Mouse (Mus musculus): Measurements from ENCODE around the gene Nrros. TPM values are rescaled to one million over a fixed set of nuclear protein-coding genes. Genes with fewer than 3 reads are reported as not detected.

Gene Nrros
- polyA plus RNA-seq, 1 experiment from 2014 or later = 22.6 TPM

DNA sequence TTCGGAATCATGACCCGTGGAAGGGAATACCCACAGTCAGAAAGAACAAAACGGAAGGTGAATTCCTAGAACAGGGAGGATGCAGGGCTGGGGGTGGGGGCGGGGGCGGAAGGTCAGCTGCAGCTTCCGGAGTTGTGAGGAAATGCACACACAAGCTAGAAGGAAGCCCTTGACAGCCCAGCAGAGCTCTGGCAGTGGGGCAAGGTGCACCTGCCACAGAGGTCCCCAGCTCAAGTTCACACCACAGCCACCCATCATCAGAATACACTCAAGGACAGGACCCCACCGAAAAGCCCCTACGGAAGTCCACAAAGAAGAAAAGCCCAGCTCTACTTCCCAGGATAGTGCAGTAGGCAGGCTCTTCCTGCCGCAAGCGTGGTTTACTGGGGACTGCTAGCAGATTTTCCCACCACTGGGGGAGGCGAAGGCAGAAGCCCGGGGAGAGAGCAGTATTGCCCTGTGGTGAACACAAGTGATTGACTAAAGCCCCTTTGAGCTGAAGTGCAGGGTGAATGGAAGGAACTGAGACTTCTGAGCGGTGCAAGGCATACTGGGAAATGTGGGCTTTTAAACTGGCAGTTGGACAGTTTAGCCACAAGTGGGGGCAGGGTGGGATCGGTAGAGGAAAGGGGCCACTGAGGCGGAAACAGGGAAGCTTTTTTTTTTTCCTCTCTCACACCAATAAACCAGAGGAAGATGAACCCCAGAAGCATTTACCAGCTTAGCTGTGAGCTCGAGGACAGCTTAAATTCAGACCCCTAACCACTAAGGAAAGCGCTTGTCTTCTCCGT is 11.7 kb upstream of the Nrros start:
- peak overlapping the region; percentile 83 for H3K27ac ChIP-seq
- no peaks in the 10 kb centered on the region for H3K27me3 ChIP-seq
- H3K4me1 ChIP-seq (replicated peaks) = peaks cover 26% of the 10 kb centered on the region
- H3K9ac ChIP-seq = peak overlapping the region; percentile 67
- H3K36me3 ChIP-seq = no peaks in the 10 kb centered on the region
- DNase-seq = peak; percentile 32
- H3K9me3 ChIP-seq (replicated peaks) = no peaks in the 10 kb centered on the region
- peak overlapping the region; percentile 49 for H3K4me3 ChIP-seq (replicated peaks)
- ATAC-seq (ENCODE audit: low read depth) = peak; percentile 77
- 11% methylated on average over 18 of the region's 18 CpGs for WGBS (ENCODE audit: insufficient replicate concordance)
- peak overlapping the region; percentile 77 for H3K4me2 ChIP-seq

DNA sequence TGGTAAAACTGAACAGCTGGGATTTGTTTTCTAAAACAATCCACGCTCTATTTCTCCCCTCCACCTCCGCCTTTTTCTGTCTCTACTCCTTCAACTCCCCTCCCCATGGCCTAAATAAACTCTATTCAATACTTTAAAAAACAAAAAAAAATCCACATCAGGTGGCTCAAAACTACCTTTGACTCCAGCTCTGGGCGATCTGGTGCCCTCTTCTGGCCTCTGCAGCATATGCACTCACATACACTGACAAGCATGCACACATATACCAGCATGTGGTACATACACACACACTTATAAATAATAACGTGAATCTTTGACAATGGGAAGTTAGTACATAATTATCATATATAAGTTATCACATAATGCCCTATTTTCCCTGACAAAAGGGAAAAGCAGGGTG is 9.6 kb upstream of the Nrros start:
- Histone ChIP-seq H3K27me3 (no peaks in the 10 kb centered on the region), H3K9ac (no peak overlapping the region), H3K27ac (no peak overlapping the region), H3K9me3 (replicated peaks) (no peaks in the 10 kb centered on the region), H3K36me3 (no peaks in the 10 kb centered on the region), H3K4me3 (replicated peaks) (no peak overlapping the region), H3K4me2 (no peak overlapping the region), H3K4me1 (replicated peaks) (peaks cover 26% of the 10 kb centered on the region)
- no peak for ATAC-seq (ENCODE audit: low read depth)
- no peak for DNase-seq
- WGBS (ENCODE audit: insufficient replicate concordance) = 80% methylated on average over 4 of the region's 4 CpGs

DNA sequence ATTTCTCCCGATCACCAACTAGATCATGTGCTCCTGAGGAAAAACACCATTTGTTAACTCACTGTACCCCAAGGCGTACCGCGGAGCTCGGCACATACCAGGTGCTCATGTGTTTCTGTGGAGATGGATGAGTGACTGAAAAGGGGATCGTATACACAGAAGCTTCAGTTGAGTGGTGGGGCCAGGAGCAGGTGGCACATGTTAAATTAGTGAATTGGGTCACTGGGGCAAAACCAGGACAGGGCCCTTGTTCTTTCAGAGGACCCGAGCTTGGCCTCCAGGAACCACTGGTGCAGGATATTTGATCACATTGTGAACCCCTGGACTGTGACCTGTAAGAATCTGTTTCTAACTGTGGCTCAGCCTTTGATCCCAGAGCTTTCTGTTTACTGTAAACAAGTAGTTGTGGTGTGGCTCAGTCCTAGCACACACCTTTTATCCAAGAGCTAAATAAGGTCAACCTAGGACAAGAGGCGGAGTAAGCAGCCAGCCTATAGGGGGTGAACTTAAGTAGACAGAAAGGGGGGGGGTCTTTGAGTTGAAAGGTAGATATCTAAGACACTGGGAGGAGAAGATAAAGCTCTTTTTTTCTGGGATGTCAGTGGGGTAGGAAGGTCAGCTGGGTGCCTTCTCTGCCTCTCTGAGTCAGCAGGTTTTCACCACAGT is 9.1 kb upstream of the Nrros start:
- no peak overlapping the region for H3K4me3 ChIP-seq (replicated peaks)

GRCm38 (mm10) chr16:32173401-32173800 is 8.0 kb upstream of the Nrros start:
- WGBS (ENCODE audit: insufficient replicate concordance) = 70% methylated on average over 10 of the region's 11 CpGs

More for the DNA sequence above, 9.1 kb upstream of the Nrros start:
- H3K9ac ChIP-seq = no peak overlapping the region
- no peaks in the 10 kb centered on the region for H3K27me3 ChIP-seq
- H3K27ac ChIP-seq = no peak overlapping the region
- ATAC-seq (ENCODE audit: low read depth) = no peak
- no peaks in the 10 kb centered on the region for H3K36me3 ChIP-seq
- 84% methylated on average over 8 of the region's 8 CpGs for WGBS (ENCODE audit: insufficient replicate concordance)
- H3K4me2 ChIP-seq = no peak overlapping the region
- peaks cover 25% of the 10 kb centered on the region for H3K4me1 ChIP-seq (replicated peaks)
- no peak for DNase-seq
- no peaks in the 10 kb centered on the region for H3K9me3 ChIP-seq (replicated peaks)

DNA sequence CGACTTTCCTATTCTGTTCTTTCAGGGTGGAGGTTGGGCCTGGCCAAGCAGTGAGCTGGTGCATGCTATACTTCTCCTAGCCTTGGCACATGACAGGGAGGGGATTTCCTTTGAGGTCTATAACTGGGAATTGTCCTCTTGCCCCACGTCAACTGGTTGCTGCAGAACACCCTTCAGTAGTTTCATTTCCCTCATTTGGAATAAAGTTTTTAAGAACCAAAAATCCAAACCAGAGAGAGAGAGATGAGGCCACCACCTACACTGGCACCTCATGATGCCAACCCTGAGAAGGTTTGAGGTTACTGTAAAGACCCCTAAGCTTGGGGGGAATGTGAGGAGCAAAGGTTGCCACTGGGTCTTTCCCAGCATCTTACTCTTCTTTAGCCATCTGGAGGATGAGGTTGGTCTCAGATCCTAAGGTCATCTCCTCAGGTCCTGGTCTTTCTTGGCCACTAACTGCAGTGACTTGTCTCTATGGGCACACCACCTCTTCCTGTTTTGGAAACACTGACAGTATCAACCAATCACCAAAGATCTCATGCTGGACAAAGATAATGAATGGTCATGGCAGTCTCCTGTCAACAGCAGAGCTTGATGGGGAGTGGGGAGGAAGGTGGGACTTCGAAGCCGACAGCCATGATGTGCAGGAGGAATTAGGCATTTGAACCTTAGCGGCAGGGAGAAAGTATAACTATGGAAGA is 5.8 kb upstream of the Nrros start:
- no peak for ATAC-seq (ENCODE audit: low read depth)
- DNase-seq = no peak
- Histone ChIP-seq H3K4me2 (no peak overlapping the region), H3K9ac (no peak overlapping the region), H3K27me3 (no peaks in the 10 kb centered on the region), H3K36me3 (no peaks in the 10 kb centered on the region), H3K4me1 (replicated peaks) (peaks cover 7% of the 10 kb centered on the region), H3K4me3 (replicated peaks) (no peak overlapping the region), H3K27ac (no peak overlapping the region), H3K9me3 (replicated peaks) (no peaks in the 10 kb centered on the region)
- WGBS (ENCODE audit: insufficient replicate concordance) = 68% methylated on average over 5 of the region's 5 CpGs

More at GRCm38 (mm10) chr16:32173401-32173800, 8.0 kb upstream of the Nrros start:
- no peaks in the 10 kb centered on the region for H3K36me3 ChIP-seq
- no peak overlapping the region for H3K9ac ChIP-seq
- no peaks in the 10 kb centered on the region for H3K9me3 ChIP-seq (replicated peaks)
- no peak overlapping the region for H3K4me2 ChIP-seq
- H3K4me1 ChIP-seq (replicated peaks) = peaks cover 20% of the 10 kb centered on the region
- no peaks in the 10 kb centered on the region for H3K27me3 ChIP-seq
- H3K27ac ChIP-seq = no peak overlapping the region
- H3K4me3 ChIP-seq (replicated peaks) = no peak overlapping the region
- DNase-seq (no peak), ATAC-seq (ENCODE audit: low read depth) (no peak)

DNA sequence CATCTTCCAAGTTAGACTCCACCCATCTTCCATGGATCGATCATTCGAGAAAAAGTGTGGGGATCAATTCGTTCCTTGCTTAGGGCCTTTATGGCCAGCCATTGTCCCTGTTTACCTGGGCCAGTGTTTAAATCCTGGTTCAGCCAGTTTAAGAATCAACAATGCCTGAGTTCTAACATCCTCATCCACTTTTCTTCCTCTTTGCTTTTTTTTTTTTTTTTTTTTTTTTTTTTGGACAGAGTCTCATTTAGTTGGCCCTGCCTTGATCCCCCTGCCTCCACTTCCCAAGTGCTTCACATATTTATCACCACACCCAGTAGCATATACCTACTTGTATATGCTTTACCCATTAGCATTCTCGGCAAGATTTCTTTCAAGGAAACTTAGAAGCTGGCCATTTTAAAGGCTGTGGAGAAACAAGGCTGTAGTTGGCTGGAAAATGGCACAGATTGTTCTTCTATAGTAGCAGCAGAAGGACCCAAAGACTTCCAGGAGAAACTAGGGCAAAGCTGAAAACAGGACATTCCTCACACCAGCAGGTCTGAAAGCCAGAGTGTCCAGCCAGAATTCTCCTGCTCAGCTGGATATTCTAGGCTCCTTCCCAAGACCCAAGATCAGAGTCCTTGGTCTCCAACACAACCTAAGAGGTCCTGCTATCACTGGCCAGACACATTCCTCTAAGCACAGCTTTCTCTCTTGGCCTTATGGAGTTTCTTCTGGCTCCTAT is 2.6 kb upstream of the Nrros start:
- H3K27me3 ChIP-seq = no peaks in the 10 kb centered on the region
- H3K4me3 ChIP-seq (replicated peaks) = no peak overlapping the region
- 79% methylated on average over 4 of the region's 4 CpGs for WGBS (ENCODE audit: insufficient replicate concordance)

GRCm38 (mm10) chr16:32164396-32165027 is 882 bp downstream of the Nrros start:
- no peaks in the 10 kb centered on the region for H3K9me3 ChIP-seq (replicated peaks)
- ATAC-seq (ENCODE audit: low read depth) (peak; percentile 52), DNase-seq (no peak)
- H3K36me3 ChIP-seq = peaks cover 18% of the 10 kb centered on the region
- peak overlapping the region; percentile 69 for H3K4me3 ChIP-seq (replicated peaks)
- peak overlapping the region; percentile 82 for H3K9ac ChIP-seq
- H3K27ac ChIP-seq = peak overlapping the region; percentile 75
- peak overlapping the region; percentile 93 for H3K4me2 ChIP-seq
- peaks cover 60% of the 10 kb centered on the region for H3K4me1 ChIP-seq (replicated peaks)
- no peaks in the 10 kb centered on the region for H3K27me3 ChIP-seq
- 14% methylated on average over 19 of the region's 19 CpGs for WGBS (ENCODE audit: insufficient replicate concordance)

More for the DNA sequence above, 2.6 kb upstream of the Nrros start:
- Histone ChIP-seq H3K27ac (no peak overlapping the region), H3K9ac (no peak overlapping the region), H3K36me3 (peaks cover 2% of the 10 kb centered on the region; the same call in 1 of the 2 replicates), H3K4me1 (replicated peaks) (peaks cover 39% of the 10 kb centered on the region), H3K4me2 (no peak overlapping the region), H3K9me3 (replicated peaks) (no peaks in the 10 kb centered on the region)
- no peak for DNase-seq
- no peak for ATAC-seq (ENCODE audit: low read depth)

DNA sequence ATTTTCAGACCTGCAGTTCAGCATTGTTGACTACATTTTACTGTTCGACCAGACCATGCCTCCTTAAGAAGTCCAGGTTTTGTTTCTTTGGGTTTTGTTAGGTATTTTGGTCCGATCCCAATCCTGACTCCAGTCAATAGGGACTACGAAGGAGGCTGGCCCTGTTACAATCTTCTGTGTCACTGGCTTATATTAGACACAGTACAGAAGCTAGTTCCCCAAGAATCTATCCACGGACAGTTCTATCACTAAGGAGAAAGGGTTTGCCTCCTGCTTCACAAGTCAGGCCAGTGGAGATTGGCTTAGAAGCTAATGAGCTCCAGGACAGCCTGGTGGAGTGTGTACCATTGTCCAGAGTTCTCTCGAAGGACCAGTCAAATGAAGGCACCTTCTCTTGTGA is 1.5 kb downstream of the Nrros start:
- H3K9ac ChIP-seq = peak overlapping the region; percentile 82
- peaks cover 60% of the 10 kb centered on the region for H3K4me1 ChIP-seq (replicated peaks)
- H3K27me3 ChIP-seq = no peaks in the 10 kb centered on the region
- H3K36me3 ChIP-seq = peaks cover 18% of the 10 kb centered on the region
- H3K4me3 ChIP-seq (replicated peaks) = peak overlapping the region; percentile 69
- 20% methylated on average over 5 of the region's 5 CpGs for WGBS (ENCODE audit: insufficient replicate concordance)
- ATAC-seq (ENCODE audit: low read depth) = no peak
- H3K4me2 ChIP-seq = peak overlapping the region; percentile 93
- peak overlapping the region; percentile 75 for H3K27ac ChIP-seq
- no peaks in the 10 kb centered on the region for H3K9me3 ChIP-seq (replicated peaks)
- DNase-seq = no peak

GRCm38 (mm10) chr16:32163392-32163791 is 2.0 kb downstream of the Nrros start:
- 17% methylated on average over 4 of the region's 4 CpGs for WGBS (ENCODE audit: insufficient replicate concordance)
- H3K27ac ChIP-seq = peak overlapping the region; percentile 75; the same call in 1 of the 2 replicates
- H3K36me3 ChIP-seq = peaks cover 18% of the 10 kb centered on the region
- H3K4me2 ChIP-seq = peak overlapping the region; percentile 93
- H3K9ac ChIP-seq = peak overlapping the region; percentile 82
- H3K4me1 ChIP-seq (replicated peaks) = peaks cover 60% of the 10 kb centered on the region
- no peak for DNase-seq
- no peaks in the 10 kb centered on the region for H3K27me3 ChIP-seq
- no peaks in the 10 kb centered on the region for H3K9me3 ChIP-seq (replicated peaks)
- H3K4me3 ChIP-seq (replicated peaks) = peak overlapping the region; percentile 69
- ATAC-seq (ENCODE audit: low read depth) = no peak

GRCm38 (mm10) chr16:32160742-32161323 is 4.6 kb downstream of the Nrros start:
- H3K27me3 ChIP-seq = no peaks in the 10 kb centered on the region
- H3K4me2 ChIP-seq = peak overlapping the region; percentile 23
- no peaks in the 10 kb centered on the region for H3K9me3 ChIP-seq (replicated peaks)
- 72% methylated on average over 9 of the region's 9 CpGs for WGBS (ENCODE audit: insufficient replicate concordance)
- peaks cover 49% of the 10 kb centered on the region for H3K4me1 ChIP-seq (replicated peaks)
- peak overlapping the region; percentile 32; the same call in 1 of the 2 replicates for H3K27ac ChIP-seq
- DNase-seq = no peak
- peaks cover 27% of the 10 kb centered on the region for H3K36me3 ChIP-seq
- no peak overlapping the region for H3K4me3 ChIP-seq (replicated peaks)
- no peak for ATAC-seq (ENCODE audit: low read depth)
- H3K9ac ChIP-seq = no peak overlapping the region
